Comparison of ENCODE assay signal across 11 mouse cellular contexts in genomic region chr3:51941781-51942180, GRCm38 (mm10).
DNase-seq lines count a peak whose midpoint lies in the region; ATAC-seq and TF ChIP-seq lines count a peak whose summit lies in the region.
"Had no signal": no experiment of that assay in that cellular context is flagged by ENCODE, and none has a peak within 500 bp of the region (broad histone marks: within the 10 kb centered on the region; RNA-seq: fewer than 3 reads in every experiment).

No protein-coding gene starts in this region.

- H3K4me2 ChIP-seq in forebrain, postnatal 0 days (ENCODE audit: low read depth) = no peak overlapping the region
- no peak overlapping the region for H3K4me2 ChIP-seq in forebrain, embryonic 13.5 days

- H3K9me3 ChIP-seq in forebrain, postnatal 0 days (ENCODE audit: low read length) = no peaks in the 10 kb centered on the region
- no peaks in the 10 kb centered on the region for H3K9me3 ChIP-seq in forebrain, embryonic 13.5 days (replicated peaks)
- H3K9me3 ChIP-seq: forebrain, embryonic 10.5 days had no signal

- 67% methylated on average over 8 of the region's 8 CpGs for WGBS in forebrain, postnatal 0 days
- 83% methylated on average over 8 of the region's 8 CpGs for WGBS in forebrain, embryonic 13.5 days

- no peak overlapping the region for H3K27ac ChIP-seq in forebrain, postnatal 0 days (ENCODE audit: low read depth, low read length)
- no peak overlapping the region for H3K27ac ChIP-seq in forebrain, embryonic 13.5 days
- H3K27ac ChIP-seq in layer of hippocampus, adult 2 months = peak overlapping the region; percentile 78
- H3K27ac ChIP-seq: forebrain, embryonic 10.5 days had no signal

- no peak overlapping the region for H3K4me3 ChIP-seq in forebrain, postnatal 0 days (ENCODE audit: low read depth, low read length)
- no peak overlapping the region for H3K4me3 ChIP-seq in forebrain, embryonic 13.5 days
- H3K4me3 ChIP-seq in layer of hippocampus, adult 2 months = no peak overlapping the region
- H3K4me3 ChIP-seq: forebrain, embryonic 10.5 days had no signal

- no peak for TF ChIP-seq CTCF in forebrain, postnatal 0 days (IDR thresholded peaks at IDR 0.05; ENCODE audit: low read depth)
- no peak for TF ChIP-seq CTCF in layer of hippocampus, adult 2 months (conservative IDR thresholded peaks at IDR 0.05)

- no peak overlapping the region for H3K9ac ChIP-seq in forebrain, postnatal 0 days
- H3K9ac ChIP-seq in forebrain, embryonic 13.5 days = no peak overlapping the region

- DNase-seq in forebrain, postnatal 0 days = no peak
- peak; percentile 39 to 61 for DNase-seq in gastrocnemius, adult 8-10 months (ENCODE audit: low spot score in 2 of 2)
- peak; percentile 51 to 72 for DNase-seq in layer of hippocampus, adult 2 months (ENCODE audit: low spot score in 2 of 2)
- peak; percentile 27 for DNase-seq in lung, postnatal 25 days (ENCODE audit: low spot score)
- no peak for DNase-seq in cerebellum, adult 9-10 months
- DNase-seq in spleen, postnatal 14 days (ENCODE audit: low spot score in 2 of 2) = no peak
- DNase-seq: cerebellum, postnatal 14 days; thymus, adult 2 months had no signal

- peak; percentile 58; the same call in 1 of the 2 replicates for ATAC-seq in forebrain, postnatal 0 days
- no peak for ATAC-seq in forebrain, embryonic 13.5 days
- no peak for ATAC-seq in megakaryocyte, adult 5-6 weeks (ENCODE audit: poor library complexity, severe bottlenecking)

- no peaks in the 10 kb centered on the region for H3K4me1 ChIP-seq in forebrain, postnatal 0 days (ENCODE audit: insufficient read depth)
- peaks cover 7% of the 10 kb centered on the region; the same call in 1 of the 2 replicates for H3K4me1 ChIP-seq in forebrain, embryonic 13.5 days

- no peaks in the 10 kb centered on the region for H3K36me3 ChIP-seq in forebrain, postnatal 0 days (ENCODE audit: insufficient read depth)
- no peaks in the 10 kb centered on the region for H3K36me3 ChIP-seq in forebrain, embryonic 13.5 days (ENCODE audit: poor library complexity, severe bottlenecking)
- H3K36me3 ChIP-seq: forebrain, embryonic 10.5 days had no signal

- no peaks in the 10 kb centered on the region for H3K27me3 ChIP-seq in forebrain, postnatal 0 days (ENCODE audit: insufficient read depth, low read length)
- no peaks in the 10 kb centered on the region for H3K27me3 ChIP-seq in forebrain, embryonic 13.5 days

Comparison
In these comparisons a context has a peak if more than half of its experiments do, and no peak if none do; other contexts are left out.
1. DNase-seq: peak in gastrocnemius, adult 8-10 months (2 of 2), layer of hippocampus, adult 2 months (2 of 2) and lung, postnatal 25 days (single experiment); none in forebrain, postnatal 0 days (single experiment), cerebellum, adult 9-10 months (single experiment) and spleen, postnatal 14 days (0 of 2).